In genomic region chr11:110993616-110994015, GRCm38 (mm10) we compare ENCODE assay signal across 8 mouse cellular contexts. TPM values are rescaled to one million over a fixed set of nuclear protein-coding genes. Genes with fewer than 3 reads are reported as not detected.
DNase-seq lines count a peak whose midpoint lies in the region; ATAC-seq and TF ChIP-seq lines count a peak whose summit lies in the region.

No protein-coding gene starts in this region.

- peak; percentile 46; the same call in 1 of the 2 replicates for TF ChIP-seq EP300 in heart, postnatal 0 days (IDR thresholded peaks at IDR 0.05; ENCODE audit: low read depth)

- TF ChIP-seq CTCF in heart, postnatal 0 days (IDR thresholded peaks at IDR 0.05; ENCODE audit: low read depth): no peak
- no peak for TF ChIP-seq CTCF in hindbrain, postnatal 0 days (IDR thresholded peaks at IDR 0.05; ENCODE audit: low read depth)

- H3K27ac ChIP-seq in heart, postnatal 0 days (ENCODE audit: low read depth): peak overlapping the region; percentile 32; the same call in 1 of the 2 replicates
- no peak overlapping the region for H3K27ac ChIP-seq in hindbrain, postnatal 0 days

- no peaks in the 10 kb centered on the region for H3K36me3 ChIP-seq in heart, postnatal 0 days (replicated peaks; ENCODE audit: control insufficient read depth, insufficient read depth, low read length)
- H3K36me3 ChIP-seq in hindbrain, postnatal 0 days (ENCODE audit: insufficient read depth, low read length): no peaks in the 10 kb centered on the region

- intact Hi-C loops in left cerebral cortex, postnatal 14 days (cut with DNase I): no loop called here

- no peaks in the 10 kb centered on the region for H3K9me3 ChIP-seq in heart, postnatal 0 days (replicated peaks; ENCODE audit: control insufficient read depth, low read length)
- no peaks in the 10 kb centered on the region for H3K9me3 ChIP-seq in hindbrain, postnatal 0 days (ENCODE audit: low read length)

- no peaks in the 10 kb centered on the region for H3K4me1 ChIP-seq in heart, postnatal 0 days (ENCODE audit: control insufficient read depth, insufficient read depth)
- H3K4me1 ChIP-seq in hindbrain, postnatal 0 days (ENCODE audit: insufficient read depth, low read length): no peaks in the 10 kb centered on the region

- no peak overlapping the region for H3K4me3 ChIP-seq in heart, postnatal 0 days (ENCODE audit: low read depth, low read length)
- no peak overlapping the region for H3K4me3 ChIP-seq in hindbrain, postnatal 0 days (ENCODE audit: low read length)

- no peaks in the 10 kb centered on the region for H3K27me3 ChIP-seq in heart, postnatal 0 days (ENCODE audit: control insufficient read depth, insufficient read depth, low read length)
- no peaks in the 10 kb centered on the region for H3K27me3 ChIP-seq in hindbrain, postnatal 0 days (ENCODE audit: insufficient read depth, low read length)

- H3K4me2 ChIP-seq in heart, postnatal 0 days (ENCODE audit: low read depth, low read length): no peak overlapping the region
- no peak overlapping the region for H3K4me2 ChIP-seq in hindbrain, postnatal 0 days (ENCODE audit: low read depth, low read length)

- no peak overlapping the region for H3K9ac ChIP-seq in heart, postnatal 0 days (replicated peaks; ENCODE audit: low read depth, low read length)
- no peak overlapping the region for H3K9ac ChIP-seq in hindbrain, postnatal 0 days (replicated peaks; ENCODE audit: low read length)

- ATAC-seq in heart, postnatal 0 days (ENCODE audit: insufficient read depth, low read depth): no peak
- peak; percentile 92 for ATAC-seq in megakaryocyte, adult 5-6 weeks (ENCODE audit: poor library complexity, severe bottlenecking)
- ATAC-seq in hindbrain, postnatal 0 days: no peak

- DNase-seq in kidney, postnatal 14 days: peak; percentile 25
- no peak for DNase-seq in kidney, postnatal 36 days
- peak; percentile 30 for DNase-seq in heart, postnatal 0 days (ENCODE audit: low spot score)
- DNase-seq in thymus, postnatal 36 days: peak; percentile 51 to 68
- DNase-seq in hindbrain, postnatal 0 days (ENCODE audit: low spot score): no peak
- DNase-seq in left cerebral cortex, postnatal 14 days (ENCODE audit: low spot score in 2 of 2): no peak
- no peak for DNase-seq in kidney, adult 18-20 months

- WGBS in heart, postnatal 0 days: 40% methylated on average over 4 of the region's 4 CpGs
- 76% methylated on average over 4 of the region's 4 CpGs for WGBS in hindbrain, postnatal 0 days

RNA-seq across cellular contexts. Expression of gene Kcnj16, which starts 25.8 kb away (rescaled TPM):
- total RNA-seq in heart, postnatal 0 days (2014; rRNA removed; ENCODE audit: low replicate concordance): not detected in 2 replicates
- polyA plus RNA-seq in heart, postnatal 0 days (2015; fragmentation: Nextera tagmentation; extraction: Ambion mirVana): not detected in 2 replicates
- total RNA-seq in megakaryocyte, adult 5-6 weeks (2015): not detected in 2 replicates
- total RNA-seq in megakaryocyte, adult 5-6 weeks (2017): 0.12 TPM in 1 of 2 replicates, not detected in the other
- total RNA-seq in hindbrain, postnatal 0 days (2014; rRNA removed): 9.4 and 11.1 TPM in 2 replicates
- 5.2 and 5.8 TPM in 2 replicates for polyA plus RNA-seq in hindbrain, postnatal 0 days (2015; fragmentation: Nextera tagmentation; extraction: Ambion mirVana)
- total RNA-seq in left cerebral cortex, postnatal 14 days (2021): 10 to 100 TPM; 21.6 to 24.8 TPM

Comparison
In these comparisons a context has a peak if more than half of its experiments do, and no peak if none do; other contexts are left out.
1. DNase-seq: peak in kidney, postnatal 14 days (single experiment), heart, postnatal 0 days (single experiment) and thymus, postnatal 36 days (2 of 2); none in kidney, postnatal 36 days (0 of 2), hindbrain, postnatal 0 days (single experiment), left cerebral cortex, postnatal 14 days (0 of 2) and kidney, adult 18-20 months (single experiment).